Mouse (Mus musculus) liver, adult 2 months (tissue): ENCODE measurements around the gene Col18a1.

Experiments
- CTCF ChIP-seq: fragments of 200-500 bp; IDR thresholded peaks from 2 replicates; pipeline ENCODE4 v1.5.1; 2011; ENCODE audit warnings: low read depth, low read length, control low read depth
- POLR2A ChIP-seq: fragments of 200-500 bp; IDR thresholded peaks from 2 replicates; pipeline ENCODE4 v1.6.1; 2011; ENCODE audit warnings: low read length, control low read depth; ENCODE audit not compliant: insufficient read depth; ENCODE audit errors: extremely low read depth

DNA sequence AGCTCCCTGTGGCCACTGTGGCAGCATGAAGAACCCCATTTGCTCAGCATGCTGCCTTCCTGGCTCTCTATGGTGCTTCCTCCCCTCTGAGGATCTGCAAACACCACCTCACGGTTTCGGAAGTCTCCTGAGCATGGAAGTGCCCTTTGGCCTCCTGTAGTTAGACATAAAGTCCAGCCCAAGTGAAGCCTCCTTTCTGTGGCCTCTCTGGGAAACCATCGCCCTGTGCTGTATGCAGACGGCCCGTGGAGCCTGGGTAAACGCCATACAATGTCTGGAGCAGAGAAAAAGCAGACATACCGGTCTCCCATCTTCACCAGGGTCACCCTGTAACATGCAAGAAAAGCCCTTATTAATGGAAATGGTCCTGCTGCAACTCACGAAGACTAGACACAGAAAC lies 87.4 kb downstream of the Col18a1 start:
- TF ChIP-seq POLR2A: no peak
- TF ChIP-seq CTCF: no peak
